Mouse (Mus musculus): ENCODE results near the gene Il19. TPM values are rescaled to one million over a fixed set of nuclear protein-coding genes. Genes with fewer than 3 reads are reported as not detected.

The Il19 gene
- not detected in 2 replicates for polyA plus RNA-seq (2015; fragmentation: Nextera tagmentation; extraction: Ambion mirVana)

GRCm38 (mm10) chr1:130940065-130940687, at the start of gene Il19:
Gene Il19, minus strand, starts transcription at chr1:130940115.
- no peak for ATAC-seq (ENCODE audit: low FRiP score)

GRCm38 (mm10) chr1:130989331-130989730, 49.4 kb upstream of the Il19 start:
- no peak overlapping the region for H3K9ac ChIP-seq (replicated peaks)
- no peaks in the 10 kb centered on the region for H3K27me3 ChIP-seq (replicated peaks)
- ATAC-seq (ENCODE audit: low FRiP score): no peak
- no peaks in the 10 kb centered on the region for H3K4me1 ChIP-seq
- H3K36me3 ChIP-seq: no peaks in the 10 kb centered on the region
- H3K4me2 ChIP-seq: no peak overlapping the region
- H3K4me3 ChIP-seq (replicated peaks): no peak overlapping the region
- WGBS: 94% methylated on average over 3 of the region's 3 CpGs
- H3K27ac ChIP-seq (replicated peaks): no peak overlapping the region
- no peaks in the 10 kb centered on the region for H3K9me3 ChIP-seq (replicated peaks)

More at GRCm38 (mm10) chr1:130940065-130940687, at the start of gene Il19:
- 73% methylated on average over 4 of the region's 4 CpGs for WGBS
- H3K27me3 ChIP-seq (replicated peaks): no peaks in the 10 kb centered on the region
- no peak within 1 kb of the TSS for H3K9ac ChIP-seq (replicated peaks)
- no peak within 1 kb of the TSS for H3K4me3 ChIP-seq (replicated peaks)
- no peak within 1 kb of the TSS for H3K4me2 ChIP-seq
- no peaks in the 10 kb centered on the region for H3K36me3 ChIP-seq
- H3K4me1 ChIP-seq: peaks cover 2% of the 10 kb centered on the region; the same call in 1 of the 2 replicates
- no peaks in the 10 kb centered on the region for H3K9me3 ChIP-seq (replicated peaks)
- no peak within 1 kb of the TSS for H3K27ac ChIP-seq (replicated peaks)

GRCm38 (mm10) chr1:130987418-130987817, 47.5 kb upstream of the Il19 start:
- no peaks in the 10 kb centered on the region for H3K27me3 ChIP-seq (replicated peaks)
- no peak overlapping the region for H3K27ac ChIP-seq (replicated peaks)
- ATAC-seq (ENCODE audit: low FRiP score): no peak
- no peaks in the 10 kb centered on the region for H3K36me3 ChIP-seq
- H3K9me3 ChIP-seq (replicated peaks): no peaks in the 10 kb centered on the region
- no peak overlapping the region for H3K9ac ChIP-seq (replicated peaks)
- H3K4me2 ChIP-seq: no peak overlapping the region
- no peak overlapping the region for H3K4me3 ChIP-seq (replicated peaks)
- no peaks in the 10 kb centered on the region for H3K4me1 ChIP-seq

- WGBS: 89% methylated on average over 5 of the region's 5 CpGs
- Histone ChIP-seq H3K27me3 (replicated peaks) (no peaks in the 10 kb centered on the region), H3K4me3 (replicated peaks) (no peak overlapping the region), H3K27ac (replicated peaks) (no peak overlapping the region), H3K4me2 (no peak overlapping the region), H3K4me1 (no peaks in the 10 kb centered on the region), H3K9me3 (replicated peaks) (no peaks in the 10 kb centered on the region), H3K36me3 (no peaks in the 10 kb centered on the region), H3K9ac (replicated peaks) (no peak overlapping the region)
- no peak for ATAC-seq (ENCODE audit: low FRiP score)
Observed at GRCm38 (mm10) chr1:130987001-130987400, 47.1 kb upstream of the Il19 start.

- no peak overlapping the region for H3K4me3 ChIP-seq (replicated peaks)
- no peaks in the 10 kb centered on the region for H3K9me3 ChIP-seq (replicated peaks)
- no peak overlapping the region for H3K9ac ChIP-seq (replicated peaks)
- WGBS: 71% methylated on average over 7 of the region's 7 CpGs
- H3K36me3 ChIP-seq: no peaks in the 10 kb centered on the region
- no peaks in the 10 kb centered on the region for H3K27me3 ChIP-seq (replicated peaks)
- H3K27ac ChIP-seq (replicated peaks): no peak overlapping the region
- H3K4me1 ChIP-seq: no peaks in the 10 kb centered on the region
- ATAC-seq (ENCODE audit: low FRiP score): no peak
- no peak overlapping the region for H3K4me2 ChIP-seq
Observed at GRCm38 (mm10) chr1:130984441-130984840, 44.5 kb upstream of the Il19 start.

GRCm38 (mm10) chr1:130979455-130979854, 39.5 kb upstream of the Il19 start:
- no peak overlapping the region for H3K9ac ChIP-seq (replicated peaks)
- H3K27ac ChIP-seq (replicated peaks): no peak overlapping the region
- ATAC-seq (ENCODE audit: low FRiP score): no peak
- H3K4me3 ChIP-seq (replicated peaks): no peak overlapping the region
- no peaks in the 10 kb centered on the region for H3K36me3 ChIP-seq
- WGBS: 71% methylated on average over 1 of the region's 1 CpGs
- H3K4me2 ChIP-seq: no peak overlapping the region
- H3K27me3 ChIP-seq (replicated peaks): no peaks in the 10 kb centered on the region
- H3K9me3 ChIP-seq (replicated peaks): no peaks in the 10 kb centered on the region
- no peaks in the 10 kb centered on the region for H3K4me1 ChIP-seq

- Histone ChIP-seq H3K9ac (replicated peaks) (no peak overlapping the region), H3K27ac (replicated peaks) (no peak overlapping the region), H3K36me3 (no peaks in the 10 kb centered on the region), H3K4me3 (replicated peaks) (no peak overlapping the region), H3K4me1 (no peaks in the 10 kb centered on the region), H3K27me3 (replicated peaks) (no peaks in the 10 kb centered on the region), H3K4me2 (no peak overlapping the region), H3K9me3 (replicated peaks) (no peaks in the 10 kb centered on the region)
- ATAC-seq (ENCODE audit: low FRiP score): no peak
- 83% methylated on average over 6 of the region's 6 CpGs for WGBS
Observed at GRCm38 (mm10) chr1:130963891-130964290, 24.0 kb upstream of the Il19 start.

GRCm38 (mm10) chr1:130946920-130947319, 7.0 kb upstream of the Il19 start:
- WGBS: 71% methylated on average over 6 of the region's 6 CpGs

GRCm38 (mm10) chr1:130941801-130942200, 1.9 kb upstream of the Il19 start:
- no peak for ATAC-seq (ENCODE audit: low FRiP score)
- Histone ChIP-seq H3K9me3 (replicated peaks) (no peaks in the 10 kb centered on the region), H3K27ac (replicated peaks) (no peak overlapping the region), H3K4me3 (replicated peaks) (no peak overlapping the region), H3K4me1 (peaks cover 2% of the 10 kb centered on the region; the same call in 1 of the 2 replicates), H3K9ac (replicated peaks) (no peak overlapping the region), H3K27me3 (replicated peaks) (no peaks in the 10 kb centered on the region), H3K36me3 (no peaks in the 10 kb centered on the region), H3K4me2 (no peak overlapping the region)
- WGBS: 55% methylated on average over 3 of the region's 3 CpGs

More at GRCm38 (mm10) chr1:130946920-130947319, 7.0 kb upstream of the Il19 start:
- Histone ChIP-seq H3K27ac (replicated peaks) (no peak overlapping the region), H3K9me3 (replicated peaks) (no peaks in the 10 kb centered on the region), H3K27me3 (replicated peaks) (no peaks in the 10 kb centered on the region), H3K4me2 (no peak overlapping the region), H3K9ac (replicated peaks) (no peak overlapping the region), H3K4me3 (replicated peaks) (no peak overlapping the region), H3K4me1 (no peaks in the 10 kb centered on the region), H3K36me3 (no peaks in the 10 kb centered on the region)
- no peak for ATAC-seq (ENCODE audit: low FRiP score)

GRCm38 (mm10) chr1:130938192-130938591, 1.7 kb downstream of the Il19 start:
- ATAC-seq (ENCODE audit: low FRiP score): no peak
- H3K9me3 ChIP-seq (replicated peaks): no peaks in the 10 kb centered on the region
- no peaks in the 10 kb centered on the region for H3K36me3 ChIP-seq
- H3K9ac ChIP-seq (replicated peaks): no peak overlapping the region
- no peak overlapping the region for H3K4me3 ChIP-seq (replicated peaks)
- H3K4me1 ChIP-seq: peaks cover 2% of the 10 kb centered on the region; the same call in 1 of the 2 replicates
- no peak overlapping the region for H3K4me2 ChIP-seq
- WGBS: 64% methylated on average over 7 of the region's 7 CpGs
- H3K27ac ChIP-seq (replicated peaks): no peak overlapping the region
- H3K27me3 ChIP-seq (replicated peaks): no peaks in the 10 kb centered on the region

- H3K4me1 ChIP-seq: peaks cover 2% of the 10 kb centered on the region; the same call in 1 of the 2 replicates
- 95% methylated on average over 4 of the region's 4 CpGs for WGBS
- H3K4me3 ChIP-seq (replicated peaks): no peak overlapping the region
- no peak overlapping the region for H3K9ac ChIP-seq (replicated peaks)
- no peak for ATAC-seq (ENCODE audit: low FRiP score)
- H3K27me3 ChIP-seq (replicated peaks): no peaks in the 10 kb centered on the region
- H3K36me3 ChIP-seq: no peaks in the 10 kb centered on the region
- no peaks in the 10 kb centered on the region for H3K9me3 ChIP-seq (replicated peaks)
- no peak overlapping the region for H3K4me2 ChIP-seq
- no peak overlapping the region for H3K27ac ChIP-seq (replicated peaks)
Observed at GRCm38 (mm10) chr1:130937170-130937569, 2.7 kb downstream of the Il19 start.

GRCm38 (mm10) chr1:130936351-130936750, 3.6 kb downstream of the Il19 start:
- Histone ChIP-seq H3K4me2 (no peak overlapping the region), H3K36me3 (no peaks in the 10 kb centered on the region), H3K4me3 (replicated peaks) (no peak overlapping the region), H3K9me3 (replicated peaks) (no peaks in the 10 kb centered on the region), H3K4me1 (peaks cover 2% of the 10 kb centered on the region; the same call in 1 of the 2 replicates), H3K27me3 (replicated peaks) (no peaks in the 10 kb centered on the region), H3K27ac (replicated peaks) (no peak overlapping the region), H3K9ac (replicated peaks) (no peak overlapping the region)
- 62% methylated on average over 6 of the region's 6 CpGs for WGBS
- ATAC-seq (ENCODE audit: low FRiP score): no peak

Data from neural tube, embryonic 15.5 days (tissue).